Mouse (Mus musculus) midbrain, postnatal 0 days (tissue): Measurements from ENCODE around the gene Xdh. TPM values are rescaled to one million over a fixed set of nuclear protein-coding genes. Genes with fewer than 3 reads are reported as not detected.

ENCODE experiments used
- ATAC-seq: fragments of 200-750 bp; cut with Nextera tagmentation; 2 replicates; pipeline ENCODE4 v1.8.0; 2017; ENCODE audit warnings: moderate number of reproducible peaks, mild to moderate bottlenecking, moderate TSS enrichment, moderate library complexity; ENCODE audit not compliant: low FRiP score
- DNase-seq: peaks from one replicate; pipeline ENCODE4 v3.0.0-alpha.2; 2015; ENCODE audit warnings: low spot score
- H3K27ac ChIP-seq: fragments of 300-500 bp; sonication (generic); 2 replicates; pipeline ENCODE4 v1.5.1; 2014; ENCODE audit warnings: low read depth, mild to moderate bottlenecking, low read length, mixed read lengths
- H3K27me3 ChIP-seq: fragments of 300-500 bp; sonication (generic); 2 replicates; pipeline ENCODE4 v1.6.1; 2014; ENCODE audit warnings: low read length, control low read depth, mixed read lengths; ENCODE audit not compliant: insufficient read depth
- H3K36me3 ChIP-seq: fragments of 300-500 bp; sonication (generic); 2 replicates; pipeline ENCODE4 v1.6.1; 2014; ENCODE audit warnings: low read length, control low read depth, mixed read lengths; ENCODE audit not compliant: insufficient read depth
- H3K4me1 ChIP-seq: fragments of 300-500 bp; sonication (generic); 2 replicates; pipeline ENCODE4 v1.6.1; 2014; ENCODE audit warnings: mild to moderate bottlenecking, control low read depth, antibody characterized with exemption, low read length, mixed read lengths; ENCODE audit not compliant: insufficient read depth
- H3K4me2 ChIP-seq: fragments of 300-500 bp; sonication (generic); 2 replicates; pipeline ENCODE4 v1.6.1; 2014; ENCODE audit warnings: low read depth, mild to moderate bottlenecking, low read length, mixed read lengths; ENCODE audit not compliant: poor library complexity, severe bottlenecking
- H3K4me3 ChIP-seq: fragments of 300-500 bp; sonication (generic); 2 replicates; pipeline ENCODE4 v1.5.1; 2014; ENCODE audit warnings: low read depth, mild to moderate bottlenecking, low read length, moderate library complexity
- H3K9ac ChIP-seq: fragments of 300-500 bp; sonication (generic); replicated peaks from 2 replicates; pipeline ENCODE4 v1.6.1; 2014; ENCODE audit warnings: mild to moderate bottlenecking, low read length, moderate library complexity, mixed read lengths; ENCODE audit not compliant: poor library complexity, severe bottlenecking
- H3K9me3 ChIP-seq: fragments of 300-500 bp; sonication (generic); 2 replicates; pipeline ENCODE4 v1.6.1; 2016; ENCODE audit warnings: low read length, control low read depth
- CTCF ChIP-seq: IDR thresholded peaks from 2 replicates; pipeline ENCODE4 v1.5.1; 2016; ENCODE audit warnings: antibody characterized with exemption, mild to moderate bottlenecking
- WGBS: fragments of 180-500 bp; shearing (Covaris S2); extraction: QIAGEN DNeasy Blood & Tissue Kit; methylation state at CpG from one replicate; pipeline ENCODE4 v1.1.7; 2014; 5-methylcytosine and 5-hydroxymethylcytosine counted together
- polyA plus RNA-seq: library from polyadenylated mRNA; unstranded; fragments of >200 nt; fragmentation: Nextera tagmentation; extraction: Ambion mirVana; gene quantifications from 2 replicates; pipeline ENCODE4 v1.2.1, GENCODE M21; 2015
- total RNA-seq: library from RNA; depleted of rRNA; stranded (reverse); fragments of >200 nt; gene quantifications from 2 replicates; pipeline ENCODE4 v1.2.3, GENCODE M21; 2014; rRNA removed

The Xdh gene
- total and polyA plus RNA-seq, 2 experiments from 2014 or later = 0.55 to 0.59 TPM

DNA sequence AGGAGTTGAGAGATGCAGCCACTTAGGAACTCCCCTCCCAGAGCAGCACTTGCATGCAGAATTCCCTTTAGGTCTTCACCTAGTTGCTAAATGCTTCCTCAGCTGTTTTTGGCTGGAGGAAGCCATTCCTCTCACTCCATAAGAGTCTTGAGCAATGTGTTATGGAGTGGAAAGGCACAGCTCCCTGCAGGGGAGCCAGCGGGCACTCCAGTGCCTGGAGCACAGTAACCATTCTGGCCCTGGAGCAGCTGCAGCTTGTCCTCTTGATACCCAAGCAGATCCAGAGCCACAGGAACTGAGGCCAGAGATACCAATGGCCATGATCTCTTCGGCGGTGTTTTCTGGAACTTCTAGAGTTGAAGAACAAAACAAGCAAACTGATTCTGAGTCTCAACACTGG is 113.4 kb downstream of the Xdh start:
- ATAC-seq = no peak
- no peak for TF ChIP-seq CTCF

More for the DNA sequence above, 113.4 kb downstream of the Xdh start:
- H3K9me3 ChIP-seq = no peaks in the 10 kb centered on the region
- no peak overlapping the region for H3K4me2 ChIP-seq
- no peak overlapping the region for H3K4me3 ChIP-seq
- no peak overlapping the region for H3K9ac ChIP-seq
- no peak for DNase-seq
- H3K36me3 ChIP-seq = no peaks in the 10 kb centered on the region
- whole genome bisulfite sequencing = 91% methylated on average over 3 of the region's 3 CpGs
- H3K4me1 ChIP-seq = no peaks in the 10 kb centered on the region
- H3K27ac ChIP-seq = no peak overlapping the region
- H3K27me3 ChIP-seq = no peaks in the 10 kb centered on the region

Other genes with a start within 250 kb of the Xdh start
- gene Galnt14, start 239.7 kb downstream of the Xdh start, total RNA-seq = 18.9 and 27.8 TPM in 2 replicates
- gene Galnt14, start 239.7 kb downstream of the Xdh start, polyA plus RNA-seq = 22.0 and 22.8 TPM in 2 replicates
- gene Ehd3, start 146.1 kb downstream of the Xdh start, total RNA-seq = 46.5 and 48.1 TPM in 2 replicates
- 26.5 and 27.6 TPM in 2 replicates for gene Ehd3, start 146.1 kb downstream of the Xdh start, polyA plus RNA-seq
- not detected in 2 replicates for gene Srd5a2, start 97.7 kb upstream of the Xdh start, total RNA-seq
- 0.10 TPM in 1 of 2 replicates, not detected in the other for gene Srd5a2, start 97.7 kb upstream of the Xdh start, polyA plus RNA-seq